Mouse (Mus musculus) myocyte (in vitro differentiated cells): ENCODE results near the gene Arntl.

Experiments
- MAX ChIP-seq: IDR thresholded peaks from one replicate; pipeline ENCODE4 v1.6.1; 2011; ENCODE audit warnings: low read depth, mild to moderate bottlenecking, control low read depth
- MYOD1 ChIP-seq, 3 experiments: IDR thresholded peaks; one replicate each; pipeline ENCODE4 v1.6.1; 2011; ENCODE audit warnings: control low read depth in 2 of 3, low read depth in 2 of 3, mild to moderate bottlenecking in 2 of 3, moderate library complexity in 1 of 3; ENCODE audit not compliant: insufficient read length in 2 of 3, control insufficient read depth in 1 of 3
- POLR2A ChIP-seq: IDR thresholded peaks from one replicate; pipeline ENCODE4 v1.6.1; 2011; ENCODE audit warnings: low read depth, mild to moderate bottlenecking, control low read depth, moderate library complexity; ENCODE audit not compliant: insufficient read length
- POLR2AphosphoS2 ChIP-seq: IDR thresholded peaks from one replicate; pipeline ENCODE4 v1.6.1; 2011; ENCODE audit warnings: low read depth, control low read depth; ENCODE audit not compliant: insufficient read length

GRCm38 (mm10) chr7:113219416-113219815 is 12.2 kb downstream of the Arntl start:
- no peak for TF ChIP-seq POLR2A
- no peak for TF ChIP-seq MAX
- no peak for TF ChIP-seq POLR2AphosphoS2
- no peak for TF ChIP-seq MYOD1 (IDR thresholded peaks at IDR 0.05; ENCODE audit: control insufficient read depth in 1 of 3, insufficient read length in 2 of 3, low read depth in 2 of 3)
